In genomic region chr15:60111885-60112284, GRCm38 (mm10) we compare ENCODE assay signal across 14 mouse cellular contexts.
"Had no signal": no experiment of that assay in that cellular context is flagged by ENCODE, and none has a peak within 500 bp of the region (broad histone marks: within the 10 kb centered on the region; RNA-seq: fewer than 3 reads in every experiment).

No protein-coding gene starts in this region.

- H3K36me3 ChIP-seq: limb, embryonic 12.5 days; midbrain, embryonic 13.5 days; neural tube, embryonic 15.5 days had no signal

- H3K4me1 ChIP-seq: limb, embryonic 12.5 days; midbrain, embryonic 13.5 days; neural tube, embryonic 15.5 days had no signal

- H3K4me3 ChIP-seq: limb, embryonic 12.5 days; midbrain, embryonic 13.5 days; neural tube, embryonic 15.5 days had no signal

- H3K27me3 ChIP-seq: limb, embryonic 12.5 days; midbrain, embryonic 13.5 days; neural tube, embryonic 15.5 days had no signal

- ATAC-seq: intestine, postnatal 0 days; midbrain, embryonic 13.5 days had no signal

- H3K9ac ChIP-seq: limb, embryonic 12.5 days; liver, embryonic 14.5 days; midbrain, embryonic 13.5 days; neural tube, embryonic 15.5 days had no signal

- H3K27ac ChIP-seq: limb, embryonic 12.5 days; liver, embryonic 14.5 days; midbrain, embryonic 13.5 days; neural tube, embryonic 15.5 days; stomach, postnatal 0 days had no signal

- DNase-seq: kidney, adult 8-10 months; kidney, postnatal 25 days; layer of hippocampus, adult 9-11 months; layer of hippocampus, postnatal 36 days; lung, adult 18-20 months; lung, postnatal 10 days; right cerebral cortex, postnatal 14 days; thymus, postnatal 25 days had no signal

- H3K9me3 ChIP-seq: limb, embryonic 12.5 days; midbrain, embryonic 13.5 days; neural tube, embryonic 15.5 days had no signal

- H3K4me2 ChIP-seq: limb, embryonic 12.5 days; midbrain, embryonic 13.5 days; neural tube, embryonic 15.5 days had no signal
